Mouse (Mus musculus): Measurements from ENCODE around the gene A530032D15Rik. TPM values are rescaled to one million over a fixed set of nuclear protein-coding genes. Genes with fewer than 3 reads are reported as not detected.

A530032D15Rik gene
- 6.4 TPM for total RNA-seq (2023)

GRCm38 (mm10) chr1:85109753-85110152, at the start of gene A530032D15Rik:
TSS of gene A530032D15Rik (minus strand) at chr1:85109853.

GRCm38 (mm10) chr1:85099864-85100263, 9.8 kb downstream of the A530032D15Rik start, which contains the start of gene Gm10553:
TSS of gene Gm10553 (plus strand) at chr1:85100164.

Other genes starting within 250 kb of the A530032D15Rik start
- 0.15 TPM for gene Slc16a14, start 174.7 kb downstream of the A530032D15Rik start, total RNA-seq (2023)
- not detected for gene Gm10553, start 9.7 kb downstream of the A530032D15Rik start, total RNA-seq (2023)
- 28.7 TPM for gene C130026I21Rik, start 160.7 kb upstream of the A530032D15Rik start, total RNA-seq (2023)

Data from CD8-positive naive resting alpha-beta T cell, adult 57 days (primary cell).